Mouse (Mus musculus) kidney, postnatal 0 days (tissue): Measurements from ENCODE around the gene Rcbtb2. TPM values are rescaled to one million over a fixed set of nuclear protein-coding genes. Genes with fewer than 3 reads are reported as not detected.

Source experiments
- ATAC-seq: fragments of 200-750 bp; cut with Nextera tagmentation; replicated peaks from 2 replicates; pipeline ENCODE4 v1.8.0; 2017; ENCODE audit warnings: low read depth, moderate number of reproducible peaks, moderate TSS enrichment, moderate library complexity; ENCODE audit not compliant: low FRiP score
- DNase-seq: peaks from one replicate; pipeline ENCODE4 v3.0.0-alpha.2; 2016; ENCODE audit warnings: low spot score
- H3K27ac ChIP-seq: fragments of 300-500 bp; sonication (generic); 2 replicates; pipeline ENCODE4 v1.5.1; 2014; ENCODE audit warnings: mild to moderate bottlenecking
- H3K27me3 ChIP-seq: fragments of 300-500 bp; sonication (generic); 2 replicates; pipeline ENCODE4 v1.6.1; 2014; ENCODE audit warnings: low read length, mixed read lengths; ENCODE audit not compliant: insufficient read depth
- H3K36me3 ChIP-seq: fragments of 300-500 bp; sonication (generic); 2 replicates; pipeline ENCODE4 v1.6.1; 2014; ENCODE audit warnings: low read length, mixed read lengths; ENCODE audit not compliant: insufficient read depth
- H3K4me1 ChIP-seq: fragments of 300-500 bp; sonication (generic); replicated peaks from 2 replicates; pipeline ENCODE4 v1.6.1; 2014; ENCODE audit warnings: antibody characterized with exemption, low read length, mixed read lengths; ENCODE audit not compliant: insufficient read depth
- H3K4me2 ChIP-seq: fragments of 300-500 bp; sonication (generic); 2 replicates; pipeline ENCODE4 v1.6.1; 2014; ENCODE audit warnings: mild to moderate bottlenecking, low read length, moderate library complexity, mixed read lengths
- H3K4me3 ChIP-seq: fragments of 300-500 bp; sonication (generic); replicated peaks from 2 replicates; pipeline ENCODE4 v1.5.1; 2014; ENCODE audit warnings: low read depth, low read length
- H3K9ac ChIP-seq: fragments of 300-500 bp; sonication (generic); 2 replicates; pipeline ENCODE4 v1.6.1; 2014; ENCODE audit warnings: low read depth, low read length
- H3K9me3 ChIP-seq: fragments of 300-500 bp; sonication (generic); replicated peaks from 2 replicates; pipeline ENCODE4 v1.6.1; 2016; ENCODE audit warnings: low read length, inconsistent platforms, mixed read lengths
- CTCF ChIP-seq: IDR thresholded peaks from 2 replicates; pipeline ENCODE4 v1.5.1; 2016; ENCODE audit warnings: antibody characterized with exemption, low read depth, mild to moderate bottlenecking, moderate library complexity
- WGBS: fragments of 180-500 bp; shearing (Covaris S2); extraction: QIAGEN DNeasy Blood & Tissue Kit; methylation state at CpG from one replicate; pipeline ENCODE4 v1.1.7; 2014; 5-methylcytosine and 5-hydroxymethylcytosine counted together
- polyA plus RNA-seq: library from polyadenylated mRNA; unstranded; fragments of >200 nt; fragmentation: Nextera tagmentation; extraction: Ambion mirVana; gene quantifications from 2 replicates; pipeline ENCODE4 v1.2.1, GENCODE M21; 2015

Rcbtb2 gene
- polyA plus RNA-seq, 1 experiment from 2014 or later, result 87.4 TPM

GRCm38 (mm10) chr14:73142421-73142895 lies 19.6 kb downstream of the Rcbtb2 start:
- H3K36me3 ChIP-seq, result no peaks in the 10 kb centered on the region
- no peaks in the 10 kb centered on the region for H3K27me3 ChIP-seq
- peak overlapping the region; percentile 95 for H3K9ac ChIP-seq
- peak overlapping the region; percentile 99 for H3K27ac ChIP-seq
- no peak for TF ChIP-seq CTCF
- H3K4me3 ChIP-seq, result peak overlapping the region; percentile 65
- H3K4me2 ChIP-seq, result peak overlapping the region; percentile 66
- H3K9me3 ChIP-seq, result no peaks in the 10 kb centered on the region
- H3K4me1 ChIP-seq, result peaks cover 13% of the 10 kb centered on the region; the same call in 1 of the 2 replicates
- 3% methylated on average over 11 of the region's 11 CpGs for whole genome bisulfite sequencing
- peak; percentile 85 for DNase-seq
- no peak for ATAC-seq

GRCm38 (mm10) chr14:73142896-73143709 lies 20.3 kb downstream of the Rcbtb2 start:
- ATAC-seq, result peak; percentile 95
- WGBS, result under 1% methylated on average over 82 of the region's 88 CpGs
- peak overlapping the region; percentile 65 for H3K4me3 ChIP-seq
- DNase-seq, result peak; percentile 93
- H3K4me1 ChIP-seq, result peaks cover 13% of the 10 kb centered on the region; the same call in 1 of the 2 replicates
- H3K9me3 ChIP-seq, result no peaks in the 10 kb centered on the region
- peak overlapping the region; percentile 95 for H3K9ac ChIP-seq
- peak overlapping the region; percentile 99 for H3K27ac ChIP-seq
- H3K4me2 ChIP-seq, result peak overlapping the region; percentile 66
- TF ChIP-seq CTCF, result no peak; the same call in 1 of the 2 replicates
- H3K27me3 ChIP-seq, result no peaks in the 10 kb centered on the region
- no peaks in the 10 kb centered on the region for H3K36me3 ChIP-seq

GRCm38 (mm10) chr14:73143710-73144420 lies 21.0 kb downstream of the Rcbtb2 start:
- DNase-seq, result peak; percentile 81
- H3K9ac ChIP-seq, result peak overlapping the region; percentile 95
- ATAC-seq, result 0 out of 2 replicates have a peak, but pooled peaks have one; percentile 5
- H3K4me3 ChIP-seq, result peak overlapping the region; percentile 65
- TF ChIP-seq CTCF, result no peak
- WGBS, result 27% methylated on average over 25 of the region's 25 CpGs
- peaks cover 13% of the 10 kb centered on the region; the same call in 1 of the 2 replicates for H3K4me1 ChIP-seq
- H3K4me2 ChIP-seq, result peak overlapping the region; percentile 66
- no peaks in the 10 kb centered on the region for H3K27me3 ChIP-seq
- no peaks in the 10 kb centered on the region for H3K9me3 ChIP-seq
- peak overlapping the region; percentile 99 for H3K27ac ChIP-seq
- H3K36me3 ChIP-seq, result no peaks in the 10 kb centered on the region

- no peak for TF ChIP-seq CTCF
- WGBS, result 81% methylated on average over 4 of the region's 4 CpGs
- peaks cover 13% of the 10 kb centered on the region; the same call in 1 of the 2 replicates for H3K4me1 ChIP-seq
- H3K27me3 ChIP-seq, result no peaks in the 10 kb centered on the region
- H3K9me3 ChIP-seq, result no peaks in the 10 kb centered on the region
- H3K4me3 ChIP-seq, result no peak overlapping the region
- H3K27ac ChIP-seq, result no peak overlapping the region
- ATAC-seq (no peak), DNase-seq (no peak)
- no peak overlapping the region for H3K9ac ChIP-seq
- no peak overlapping the region for H3K4me2 ChIP-seq
- H3K36me3 ChIP-seq, result no peaks in the 10 kb centered on the region
Observed at GRCm38 (mm10) chr14:73145531-73145930, 22.7 kb downstream of the Rcbtb2 start.

GRCm38 (mm10) chr14:73146721-73147120 lies 23.9 kb downstream of the Rcbtb2 start:
- H3K4me3 ChIP-seq, result no peak overlapping the region
- no peak for TF ChIP-seq CTCF
- DNase-seq, result no peak
- ATAC-seq, result no peak
- no peak overlapping the region for H3K27ac ChIP-seq
- H3K4me2 ChIP-seq, result no peak overlapping the region
- H3K36me3 ChIP-seq, result 0 out of 2 replicates have a peak, but pooled peaks cover 3% of the 10 kb centered on the region
- H3K9me3 ChIP-seq, result no peaks in the 10 kb centered on the region
- peaks cover 13% of the 10 kb centered on the region; the same call in 1 of the 2 replicates for H3K4me1 ChIP-seq
- H3K9ac ChIP-seq, result no peak overlapping the region
- H3K27me3 ChIP-seq, result no peaks in the 10 kb centered on the region
- whole genome bisulfite sequencing, result 76% methylated on average over 3 of the region's 3 CpGs

GRCm38 (mm10) chr14:73148125-73148524 lies 25.3 kb downstream of the Rcbtb2 start:
- 83% methylated on average over 3 of the region's 3 CpGs for WGBS
- Histone ChIP-seq H3K27ac (no peak overlapping the region), H3K9me3 (no peaks in the 10 kb centered on the region), H3K9ac (no peak overlapping the region), H3K4me2 (no peak overlapping the region), H3K4me3 (no peak overlapping the region), H3K4me1 (0 out of 2 replicates have a peak, but pooled peaks cover 5% of the 10 kb centered on the region), H3K36me3 (0 out of 2 replicates have a peak, but pooled peaks cover 7% of the 10 kb centered on the region), H3K27me3 (no peaks in the 10 kb centered on the region)
- no peak for TF ChIP-seq CTCF
- no peak for DNase-seq
- ATAC-seq, result no peak
